Mouse (Mus musculus): Measurements from ENCODE around the gene Pnrc1.

The Pnrc1 gene

DNA sequence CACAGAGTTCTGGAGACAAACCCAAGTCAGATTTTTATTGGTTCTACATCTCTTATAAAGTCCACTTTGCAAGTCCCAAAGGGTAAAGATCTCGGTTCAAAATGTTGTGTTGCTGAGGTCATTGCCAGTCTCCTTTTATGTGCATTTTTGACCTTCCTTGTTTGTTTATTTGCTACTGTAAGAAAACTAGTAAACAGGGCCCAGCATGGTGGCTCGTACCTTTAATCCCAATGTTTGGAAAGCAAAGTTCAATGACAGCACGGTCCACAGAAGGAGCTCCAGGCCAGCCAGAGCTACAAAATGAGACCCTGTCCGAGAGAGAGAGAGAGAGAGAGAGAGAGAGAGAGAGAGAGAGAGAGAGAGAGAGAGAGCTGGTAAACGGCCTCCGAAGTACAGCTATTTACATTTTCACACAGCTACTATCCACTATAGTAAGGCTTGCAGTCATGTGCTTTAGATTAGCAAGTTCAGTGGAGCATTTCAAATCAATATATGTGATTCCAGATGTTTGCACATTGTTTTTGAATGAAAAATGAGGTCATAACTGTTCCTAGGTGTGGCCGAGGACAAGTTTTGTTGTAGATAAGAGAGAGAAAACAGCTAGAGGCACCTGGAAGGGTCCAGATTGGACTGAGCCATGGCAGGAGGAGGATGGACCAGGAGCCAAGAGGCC, 65.8 kb downstream of the Pnrc1 start:
- DNase-seq (ENCODE audit: low read depth, low spot score) = no peak

DNA sequence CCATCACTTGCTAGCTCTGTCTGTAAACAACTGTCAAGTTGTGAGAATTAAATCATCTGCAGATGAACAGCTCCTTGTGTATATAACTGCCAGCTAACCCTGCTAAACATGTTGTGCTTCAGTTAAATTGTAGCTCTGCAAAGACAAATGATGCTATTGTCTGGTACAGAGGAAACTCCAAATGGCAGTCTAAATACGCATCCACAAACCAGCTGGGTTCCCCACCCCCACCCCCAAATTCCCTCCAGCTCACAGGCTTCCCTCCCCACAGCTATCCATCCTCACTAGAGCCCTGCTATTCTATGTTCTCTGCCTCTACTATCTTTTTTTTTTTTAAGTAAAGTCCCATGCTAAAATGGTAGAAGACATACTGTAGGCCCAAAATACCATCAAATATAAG, 68.1 kb downstream of the Pnrc1 start:
- no peak for DNase-seq (ENCODE audit: low read depth, low spot score)

DNA sequence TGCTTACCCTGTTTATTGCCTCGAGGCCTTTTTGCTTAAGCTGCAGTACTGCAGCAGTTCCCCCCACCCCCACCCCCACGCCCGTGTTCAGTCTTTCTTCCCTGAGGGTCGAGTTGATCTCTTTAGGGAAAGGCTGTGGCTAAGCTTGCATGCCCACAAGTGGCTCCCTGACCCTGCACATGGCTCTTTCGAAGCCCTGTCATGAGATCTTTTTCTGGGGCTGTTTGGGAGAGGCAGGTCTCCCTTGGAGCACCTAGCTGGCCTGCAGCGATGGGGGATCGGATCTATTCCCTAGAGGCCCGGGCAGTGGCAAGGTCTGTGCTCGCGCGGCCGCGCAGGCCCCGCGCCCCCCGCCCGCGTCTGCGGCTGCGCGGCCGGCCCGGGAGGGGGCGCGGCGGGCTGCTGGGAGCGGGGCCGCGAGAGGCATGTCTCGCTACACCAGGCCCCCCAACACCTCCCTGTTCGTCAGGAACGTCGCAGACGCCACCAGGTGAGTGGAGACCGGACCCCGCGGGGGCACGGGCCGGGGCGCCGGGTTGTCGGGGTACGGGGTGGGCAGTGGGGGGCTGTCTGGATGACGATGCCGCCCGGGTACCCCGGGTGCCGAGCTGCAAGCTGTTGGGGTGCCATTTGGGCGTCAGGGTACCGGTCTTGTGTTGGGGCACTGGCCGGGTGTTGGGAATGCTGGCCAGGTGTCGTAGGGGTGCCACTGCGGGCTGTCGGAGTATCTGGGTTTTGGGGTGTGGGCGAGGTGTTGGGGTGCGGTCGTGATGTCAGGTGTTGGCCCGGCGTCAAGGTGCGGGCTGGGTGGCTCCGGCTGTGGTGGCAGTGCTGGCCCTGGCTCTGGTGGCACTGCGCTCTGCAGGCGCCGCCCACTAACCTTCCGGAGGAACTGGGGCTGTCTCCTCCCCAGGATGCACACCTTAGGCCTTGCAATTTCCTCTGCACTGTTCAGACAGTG, 80.8 kb downstream of the Pnrc1 start, which contains the start of gene Srsf12:
Gene Srsf12, plus strand, starts transcription at position 111 of the 961 bp plus-strand sequence.
- DNase-seq (ENCODE audit: low read depth, low spot score) = peak; percentile 79

DNA sequence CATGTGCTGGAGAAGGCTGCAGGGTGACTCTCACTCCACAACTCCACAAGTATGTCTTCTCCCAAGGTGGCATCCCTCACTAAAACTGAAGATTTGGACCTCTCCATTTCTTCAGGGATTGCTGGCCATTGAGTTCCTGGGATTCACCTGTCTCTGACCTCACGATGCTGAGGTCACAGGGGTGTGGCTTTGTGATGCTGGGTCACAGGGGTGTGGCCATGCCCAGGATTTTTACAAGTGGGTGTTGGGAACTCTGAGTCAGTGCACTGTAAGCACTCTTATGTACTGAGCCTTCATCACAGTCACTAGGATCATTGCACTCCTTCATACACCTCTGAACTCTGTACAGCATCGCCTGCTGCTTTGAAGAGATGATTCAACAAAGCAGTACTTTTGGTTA, 82.4 kb downstream of the Pnrc1 start:
- DNase-seq (ENCODE audit: low read depth, low spot score) = no peak

DNA sequence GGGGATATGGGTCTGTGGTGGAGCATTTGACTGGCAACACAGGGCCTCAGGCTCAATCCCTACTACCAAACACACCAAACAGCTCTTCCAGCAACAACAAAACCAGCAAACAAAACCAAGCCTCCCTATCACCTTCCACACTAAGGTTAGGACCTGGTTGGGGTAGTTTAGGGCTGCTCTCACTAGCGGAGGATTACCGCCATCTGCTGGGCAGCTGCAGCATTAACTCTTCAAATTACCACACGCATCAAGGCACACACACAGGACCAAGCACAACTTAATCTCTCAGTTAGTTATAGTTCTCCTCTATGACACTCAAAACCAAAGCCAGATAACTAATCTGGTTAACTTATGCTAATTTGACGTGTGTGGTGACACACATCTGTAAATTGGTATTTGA, 85.3 kb downstream of the Pnrc1 start:
- DNase-seq (ENCODE audit: low read depth, low spot score) = peak; percentile 52

DNA sequence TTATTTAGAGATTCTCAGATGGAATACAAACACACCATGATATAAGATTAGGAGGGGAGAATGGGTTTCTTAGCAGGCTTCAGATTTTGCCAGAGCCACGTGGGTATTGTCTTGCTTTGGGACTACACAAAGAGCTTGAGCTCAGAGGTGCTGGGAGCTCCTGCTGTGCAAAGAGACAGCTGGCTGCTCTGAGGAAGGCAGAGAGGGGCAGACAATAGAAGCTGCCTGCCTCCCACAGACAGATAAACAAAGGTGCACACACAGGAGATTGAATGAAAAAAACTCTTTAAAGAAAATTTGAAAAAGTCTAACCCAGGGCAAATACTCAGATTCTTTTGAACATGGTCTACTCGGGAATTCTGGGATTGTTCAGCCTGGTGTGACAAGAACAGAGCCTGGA, 91.8 kb downstream of the Pnrc1 start:
- DNase-seq (ENCODE audit: low read depth, low spot score) = no peak

Data from CD4-positive helper T cell, adult 2 months (primary cell).